Mouse (Mus musculus): ENCODE measurements around the gene Vmn2r109. TPM values are rescaled to one million over a fixed set of nuclear protein-coding genes. Genes with fewer than 3 reads are reported as not detected.

Gene Vmn2r109
- not detected for total RNA-seq (2023)

DNA sequence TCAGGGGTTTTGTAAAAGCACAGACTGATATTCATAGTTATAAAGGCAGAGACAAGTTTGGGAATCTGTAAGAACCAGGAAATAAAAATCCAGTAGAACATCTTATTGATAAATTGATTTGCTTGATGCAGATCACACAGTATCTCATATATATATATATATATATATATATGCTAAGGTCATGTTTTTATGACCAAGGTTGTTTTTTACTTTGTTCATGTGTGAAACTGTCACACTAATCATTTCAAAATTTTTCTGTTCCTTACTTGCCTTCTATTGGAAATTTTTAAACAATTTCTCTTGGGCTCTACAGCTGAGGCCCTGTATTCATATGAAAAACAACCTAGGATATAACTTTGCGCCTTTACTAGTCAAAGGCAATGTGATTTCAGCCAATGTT is at the start of gene Vmn2r109:
Vmn2r109 (minus strand) TSS at position 101 of the 400 bp plus-strand sequence.

GRCm38 (mm10) chr17:20596323-20596722 is 31.8 kb upstream of the Vmn2r109 start, which contains the start of gene Vmn2r110:
TSS of gene Vmn2r110 (minus strand) at chr17:20596423.

DNA sequence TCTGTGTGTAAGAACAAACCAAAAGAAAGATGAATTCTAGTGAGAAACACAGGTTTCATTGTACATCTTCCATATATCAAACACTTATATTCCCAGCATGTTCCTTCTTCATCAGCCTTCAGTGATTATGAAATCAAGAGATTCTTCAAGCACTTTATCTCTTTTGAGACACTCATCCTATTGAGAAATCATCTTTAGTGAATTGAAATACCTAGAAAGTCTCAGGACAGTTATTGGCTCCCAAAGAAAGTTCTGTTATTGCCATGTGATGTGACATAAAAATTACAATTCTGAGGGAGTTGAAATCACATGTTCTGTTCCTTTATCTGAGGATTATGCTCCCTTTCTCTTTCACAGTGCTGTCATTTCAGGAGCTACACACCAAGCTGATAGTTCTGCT is 66.7 kb downstream of the Vmn2r109 start, which contains the start of gene Vmn1r225:
Vmn1r225 (plus strand) TSS at position 301 of the 400 bp plus-strand sequence.

Other genes starting within 250 kb of the Vmn2r109 start
- not detected for gene Vmn2r107, start 219.5 kb downstream of the Vmn2r109 start, total RNA-seq (2023)
- gene Vmn1r224, start 150.6 kb downstream of the Vmn2r109 start, total RNA-seq (2023), result not detected
- 0.06 TPM for gene Vmn2r108, start 83.4 kb downstream of the Vmn2r109 start, total RNA-seq (2023)
- not detected for gene Vmn1r225, start 66.6 kb downstream of the Vmn2r109 start, total RNA-seq (2023)
- gene Vmn2r110, start 31.7 kb upstream of the Vmn2r109 start, total RNA-seq (2023), result not detected
- gene Fpr-rs3, start 60.1 kb upstream of the Vmn2r109 start, total RNA-seq (2023), result not detected
- gene Vmn1r226, start 118.1 kb upstream of the Vmn2r109 start, total RNA-seq (2023), result not detected
- gene Vmn1r227, start 165.1 kb upstream of the Vmn2r109 start, total RNA-seq (2023), result not detected
- not detected for gene Vmn1r228, start 221.4 kb upstream of the Vmn2r109 start, total RNA-seq (2023)
- gene Vmn1r229, start 246.8 kb upstream of the Vmn2r109 start, total RNA-seq (2023), result not detected